Mouse (Mus musculus) ES-Bruce4 (cell line): ENCODE measurements around the gene Slc25a21. TPM values are rescaled to one million over a fixed set of nuclear protein-coding genes. Genes with fewer than 3 reads are reported as not detected.
A peak's percentile ranks its signal among the peaks of the same experiment; 100 is the strongest.

Experiments used
- H3K27ac ChIP-seq: 2 replicates; pipeline ENCODE4 v1.5.1; 2012; ENCODE audit warnings: low read length, inconsistent platforms; ENCODE audit not compliant: insufficient read depth
- H3K27me3 ChIP-seq: 2 replicates; pipeline ENCODE4 v1.6.1; 2012; ENCODE audit warnings: mild to moderate bottlenecking, low read length, inconsistent platforms; ENCODE audit not compliant: control insufficient read depth, poor library complexity, insufficient read depth, severe bottlenecking
- H3K36me3 ChIP-seq: 2 replicates; pipeline ENCODE4 v1.6.1; 2012; ENCODE audit warnings: inconsistent platforms, mild to moderate bottlenecking, low read length, moderate library complexity; ENCODE audit not compliant: control insufficient read depth, poor library complexity, insufficient read depth, severe bottlenecking
- H3K4me1 ChIP-seq: one replicate; pipeline ENCODE4 v1.8.1; 2011; ENCODE audit warnings: low read length; ENCODE audit not compliant: control insufficient read depth, insufficient read depth
- H3K4me3 ChIP-seq: 2 replicates; pipeline ENCODE4 v1.5.1; 2011; ENCODE audit warnings: low read depth, mild to moderate bottlenecking, low read length
- H3K9ac ChIP-seq: 2 replicates; pipeline ENCODE4 v1.6.1; 2012; ENCODE audit warnings: low read depth, mild to moderate bottlenecking, inconsistent platforms; ENCODE audit not compliant: poor library complexity, severe bottlenecking
- H3K9me3 ChIP-seq: replicated peaks from 2 replicates; pipeline ENCODE4 v1.6.1; 2012; ENCODE audit warnings: mild to moderate bottlenecking, low read length, inconsistent platforms; ENCODE audit not compliant: control insufficient read depth, poor library complexity, insufficient read depth, severe bottlenecking
- CTCF ChIP-seq: IDR thresholded peaks from one replicate; pipeline ENCODE4 v1.8.1; 2011; ENCODE audit warnings: low read depth, low read length
- EP300 ChIP-seq: IDR thresholded peaks from 2 replicates; pipeline ENCODE4 v1.6.1; 2011; ENCODE audit warnings: low read depth, low read length; ENCODE audit not compliant: insufficient read depth
- POLR2A ChIP-seq: IDR thresholded peaks from one replicate; pipeline ENCODE4 v1.8.1; 2011; ENCODE audit warnings: low read length; ENCODE audit not compliant: insufficient read depth
- polyA plus RNA-seq: library from polyadenylated mRNA; stranded (reverse); fragments of >200 nt; gene quantifications from 2 replicates; pipeline ENCODE4 v1.2.4, GENCODE M21; 2011; ENCODE audit warnings: low read depth; ENCODE audit not compliant: missing spikeins, insufficient read depth, insufficient read length

The Slc25a21 gene
- polyA plus RNA-seq, 1 experiment, result not detected

- no peak overlapping the region for H3K9ac ChIP-seq
- no peaks in the 10 kb centered on the region for H3K36me3 ChIP-seq
- H3K27ac ChIP-seq, result no peak overlapping the region
- H3K4me3 ChIP-seq, result no peak overlapping the region
- TF ChIP-seq POLR2A (no peak), EP300 (no peak), CTCF (no peak)
- no peaks in the 10 kb centered on the region for H3K9me3 ChIP-seq
- H3K27me3 ChIP-seq, result no peaks in the 10 kb centered on the region; the same call in 1 of the 2 replicates
- H3K4me1 ChIP-seq, result no peaks in the 10 kb centered on the region
Measured at GRCm38 (mm10) chr12:57187032-57187431, 10.2 kb downstream of the Slc25a21 start.

GRCm38 (mm10) chr12:57186126-57186525 is 11.1 kb downstream of the Slc25a21 start:
- Histone ChIP-seq H3K4me3 (no peak overlapping the region), H3K9me3 (no peaks in the 10 kb centered on the region), H3K36me3 (no peaks in the 10 kb centered on the region), H3K9ac (no peak overlapping the region), H3K27ac (no peak overlapping the region), H3K27me3 (no peaks in the 10 kb centered on the region; the same call in 1 of the 2 replicates), H3K4me1 (no peaks in the 10 kb centered on the region)
- TF ChIP-seq EP300 (no peak), POLR2A (no peak), CTCF (no peak)

DNA sequence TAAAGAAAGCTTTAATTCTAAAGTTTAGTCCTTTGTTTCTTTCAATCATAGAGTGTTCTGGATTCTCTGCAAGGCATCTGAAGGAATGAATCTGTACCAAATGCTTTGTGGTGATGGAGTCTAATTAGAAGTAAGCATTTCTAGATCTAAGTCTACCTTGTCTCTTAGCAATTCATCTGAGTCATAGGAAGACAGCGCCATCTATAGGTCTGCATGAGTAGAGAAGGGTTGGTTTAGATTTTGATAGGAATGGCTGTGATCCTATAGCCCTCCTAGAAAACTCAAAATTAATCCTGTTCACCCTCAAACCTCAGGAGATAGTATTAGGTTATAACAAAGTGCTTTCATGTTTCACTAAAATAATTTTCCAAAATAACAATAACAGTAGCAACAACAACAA is 11.8 kb downstream of the Slc25a21 start:
- TF ChIP-seq EP300 (no peak), POLR2A (no peak), CTCF (peak; percentile 20)
- Histone ChIP-seq H3K9ac (no peak overlapping the region), H3K36me3 (no peaks in the 10 kb centered on the region)

DNA sequence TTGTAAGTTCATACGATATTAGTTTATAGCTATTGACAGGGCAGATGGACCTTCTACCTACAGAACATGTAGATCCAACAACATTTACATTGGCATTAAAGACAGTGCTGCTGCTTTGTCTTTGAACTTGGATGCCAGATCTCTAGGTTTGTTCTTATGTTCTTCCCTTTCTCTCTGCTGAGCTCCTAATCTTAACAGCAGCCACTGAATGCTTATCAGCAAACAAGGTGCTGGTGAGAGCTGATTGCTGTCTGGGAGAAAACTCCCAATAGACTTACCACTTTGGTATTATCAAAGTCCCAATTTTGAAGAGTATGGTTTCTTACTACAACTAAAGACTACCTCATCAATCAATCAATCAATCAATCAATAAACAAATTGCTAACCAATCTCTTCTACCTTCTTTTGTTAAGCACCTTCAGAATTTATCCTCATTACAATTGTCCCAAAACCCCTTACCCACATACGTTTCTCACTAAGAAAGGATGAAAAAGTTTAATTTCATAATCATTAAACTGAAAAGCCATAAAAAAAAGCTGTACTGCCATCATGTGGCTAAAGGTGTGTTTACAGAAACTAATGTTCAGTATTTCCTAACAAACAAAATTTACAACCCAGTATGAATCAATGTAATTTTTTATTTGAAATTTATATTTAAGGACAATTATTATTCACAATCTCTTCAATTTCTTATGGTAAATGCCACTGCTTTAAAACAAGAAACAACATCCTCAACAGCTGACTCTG is 12.7 kb downstream of the Slc25a21 start:
- TF ChIP-seq EP300 (no peak), POLR2A (no peak), CTCF (no peak)
- H3K4me3 ChIP-seq, result no peak overlapping the region
- no peaks in the 10 kb centered on the region for H3K9me3 ChIP-seq
- H3K4me1 ChIP-seq, result no peaks in the 10 kb centered on the region
- no peak overlapping the region for H3K27ac ChIP-seq
- H3K27me3 ChIP-seq, result no peaks in the 10 kb centered on the region
- no peaks in the 10 kb centered on the region for H3K36me3 ChIP-seq
- H3K9ac ChIP-seq, result no peak overlapping the region

More for the DNA sequence above, 11.8 kb downstream of the Slc25a21 start:
- no peak overlapping the region for H3K27ac ChIP-seq
- no peaks in the 10 kb centered on the region for H3K4me1 ChIP-seq
- no peak overlapping the region for H3K4me3 ChIP-seq
- H3K9me3 ChIP-seq, result no peaks in the 10 kb centered on the region
- H3K27me3 ChIP-seq, result no peaks in the 10 kb centered on the region

GRCm38 (mm10) chr12:57179465-57180188 is 17.6 kb downstream of the Slc25a21 start:
- no peak overlapping the region for H3K27ac ChIP-seq
- TF ChIP-seq CTCF, result no peak
- TF ChIP-seq EP300, result no peak
- no peak for TF ChIP-seq POLR2A

DNA sequence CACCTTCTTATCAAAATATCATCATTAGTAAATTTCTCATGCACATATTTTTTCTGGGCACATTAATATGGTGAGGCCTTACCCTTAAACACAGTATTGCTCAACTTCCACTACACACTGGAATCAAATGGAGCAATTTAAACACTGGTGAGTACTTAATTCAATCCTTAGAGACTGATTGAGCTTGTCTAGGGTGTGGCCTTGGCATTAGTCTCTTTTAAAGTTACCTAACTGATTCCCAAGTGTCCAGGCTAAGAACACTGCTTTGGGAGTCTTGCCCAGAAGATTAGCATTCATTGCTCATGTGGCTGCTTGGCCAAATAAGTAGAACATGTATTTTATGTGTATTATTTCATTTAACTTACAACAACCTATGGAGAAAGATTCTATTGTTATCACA is 18.5 kb downstream of the Slc25a21 start:
- Histone ChIP-seq H3K4me1 (no peaks in the 10 kb centered on the region), H3K27ac (no peak overlapping the region), H3K36me3 (no peaks in the 10 kb centered on the region), H3K9ac (no peak overlapping the region), H3K4me3 (no peak overlapping the region), H3K9me3 (no peaks in the 10 kb centered on the region), H3K27me3 (no peaks in the 10 kb centered on the region)
- TF ChIP-seq EP300 (no peak), POLR2A (no peak)

More at GRCm38 (mm10) chr12:57179465-57180188, 17.6 kb downstream of the Slc25a21 start:
- H3K9ac ChIP-seq, result no peak overlapping the region
- H3K9me3 ChIP-seq, result no peaks in the 10 kb centered on the region
- no peaks in the 10 kb centered on the region for H3K27me3 ChIP-seq
- no peaks in the 10 kb centered on the region for H3K36me3 ChIP-seq
- no peak overlapping the region for H3K4me3 ChIP-seq
- no peaks in the 10 kb centered on the region for H3K4me1 ChIP-seq
